Mouse (Mus musculus) embryonic facial prominence, embryonic 15.5 days (tissue): ENCODE results near the gene Jup. TPM values are rescaled to one million over a fixed set of nuclear protein-coding genes. Genes with fewer than 3 reads are reported as not detected.
"Not testable (repeated sequence)": the region's sequence is repeated elsewhere in the genome, so short reads cannot be mapped to it uniquely, and the experiment has no call there.

ENCODE experiments used
- ATAC-seq: fragments of 200-750 bp; cut with Nextera tagmentation; 2 replicates; pipeline ENCODE4 v1.8.0; 2017; ENCODE audit warnings: low read depth, moderate TSS enrichment; ENCODE audit not compliant: insufficient number of reproducible peaks, low FRiP score, low TSS enrichment
- H3K27ac ChIP-seq: fragments of 300-500 bp; sonication (generic); replicated peaks from 2 replicates; pipeline ENCODE4 v1.5.1; 2015; ENCODE audit warnings: mild to moderate bottlenecking, inconsistent platforms
- H3K27me3 ChIP-seq: fragments of 300-500 bp; sonication (generic); 2 replicates; pipeline ENCODE4 v1.6.1; 2015; ENCODE audit warnings: inconsistent platforms
- H3K36me3 ChIP-seq: fragments of 300-500 bp; sonication (generic); 2 replicates; pipeline ENCODE4 v1.6.1; 2015; ENCODE audit warnings: mild to moderate bottlenecking, inconsistent platforms
- H3K4me1 ChIP-seq: fragments of 300-500 bp; sonication (generic); 2 replicates; pipeline ENCODE4 v1.6.1; 2015; ENCODE audit warnings: inconsistent platforms
- H3K4me2 ChIP-seq: fragments of 300-500 bp; sonication (generic); replicated peaks from 2 replicates; pipeline ENCODE4 v1.6.1; 2015; ENCODE audit warnings: mild to moderate bottlenecking, inconsistent platforms
- H3K4me3 ChIP-seq: fragments of 300-500 bp; sonication (generic); replicated peaks from 2 replicates; pipeline ENCODE4 v1.5.1; 2015; ENCODE audit warnings: mild to moderate bottlenecking, inconsistent platforms
- H3K9ac ChIP-seq: fragments of 300-500 bp; sonication (generic); 2 replicates; pipeline ENCODE4 v1.6.1; 2015; ENCODE audit warnings: inconsistent platforms
- H3K9me3 ChIP-seq: fragments of 300-500 bp; sonication (generic); replicated peaks from 2 replicates; pipeline ENCODE4 v1.6.1; 2016; ENCODE audit warnings: inconsistent platforms
- WGBS: fragments of 180-500 bp; shearing (Covaris S2); methylation state at CpG from one replicate; pipeline ENCODE4 v1.1.7; 2015; 5-methylcytosine and 5-hydroxymethylcytosine counted together
- polyA plus RNA-seq: library from polyadenylated mRNA; unstranded; fragments of >200 nt; fragmentation: Nextera tagmentation; extraction: Ambion mirVana; gene quantifications from 2 replicates; pipeline ENCODE4 v1.2.1, GENCODE M21; 2015

Gene Jup
- polyA plus RNA-seq, 1 experiment from 2014 or later, result 256 TPM

DNA sequence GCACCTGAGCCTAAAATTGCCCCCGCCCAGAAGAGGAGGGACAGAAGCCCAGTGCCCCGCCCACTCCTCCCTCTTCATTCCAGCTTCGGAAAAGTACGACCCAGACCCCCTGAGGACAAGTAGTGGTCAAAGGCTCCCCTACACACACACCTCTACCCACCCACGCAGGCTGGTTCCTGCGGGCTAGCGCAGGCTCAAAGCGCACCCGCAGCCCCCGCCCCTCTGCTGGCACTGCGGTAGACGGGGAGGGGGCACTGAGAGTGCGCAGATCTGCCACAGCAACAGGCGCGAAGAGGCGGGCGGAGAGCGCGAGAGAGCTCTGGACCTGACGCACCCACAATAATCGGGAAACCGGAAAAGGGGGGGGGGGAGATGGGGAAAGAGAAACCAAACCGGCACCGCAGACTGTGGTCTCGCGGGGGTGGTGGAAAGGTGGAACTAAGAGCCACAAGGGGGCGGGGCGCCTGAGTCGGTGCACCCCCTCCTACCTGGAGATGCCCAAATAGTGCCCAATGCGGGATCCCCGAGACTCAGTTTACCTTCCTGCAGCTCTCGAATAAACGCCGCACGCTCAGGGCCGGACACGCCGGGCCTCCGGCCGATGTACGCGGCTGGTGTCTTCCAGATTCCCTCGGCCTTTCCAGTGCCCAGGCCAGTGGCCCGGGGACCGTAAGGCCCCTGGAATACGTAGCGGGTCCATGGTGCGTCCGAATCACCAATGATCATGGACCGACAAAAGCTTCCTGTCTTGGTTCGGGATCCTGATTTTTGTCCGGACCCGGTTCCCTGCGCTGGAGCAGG is 42.2 kb downstream of the Jup start:
- WGBS, result under 1% methylated on average over 54 of the region's 54 CpGs
- peak overlapping the region; percentile 98 for H3K4me2 ChIP-seq
- H3K9me3 ChIP-seq, result no peaks in the 10 kb centered on the region
- peak overlapping the region; percentile 61 for H3K4me3 ChIP-seq
- no peaks in the 10 kb centered on the region for H3K36me3 ChIP-seq
- H3K9ac ChIP-seq, result peak overlapping the region; percentile 35
- peaks cover 13% of the 10 kb centered on the region for H3K4me1 ChIP-seq
- peak; percentile 21 for ATAC-seq
- H3K27ac ChIP-seq, result no peak overlapping the region
- peaks cover 60% of the 10 kb centered on the region for H3K27me3 ChIP-seq

DNA sequence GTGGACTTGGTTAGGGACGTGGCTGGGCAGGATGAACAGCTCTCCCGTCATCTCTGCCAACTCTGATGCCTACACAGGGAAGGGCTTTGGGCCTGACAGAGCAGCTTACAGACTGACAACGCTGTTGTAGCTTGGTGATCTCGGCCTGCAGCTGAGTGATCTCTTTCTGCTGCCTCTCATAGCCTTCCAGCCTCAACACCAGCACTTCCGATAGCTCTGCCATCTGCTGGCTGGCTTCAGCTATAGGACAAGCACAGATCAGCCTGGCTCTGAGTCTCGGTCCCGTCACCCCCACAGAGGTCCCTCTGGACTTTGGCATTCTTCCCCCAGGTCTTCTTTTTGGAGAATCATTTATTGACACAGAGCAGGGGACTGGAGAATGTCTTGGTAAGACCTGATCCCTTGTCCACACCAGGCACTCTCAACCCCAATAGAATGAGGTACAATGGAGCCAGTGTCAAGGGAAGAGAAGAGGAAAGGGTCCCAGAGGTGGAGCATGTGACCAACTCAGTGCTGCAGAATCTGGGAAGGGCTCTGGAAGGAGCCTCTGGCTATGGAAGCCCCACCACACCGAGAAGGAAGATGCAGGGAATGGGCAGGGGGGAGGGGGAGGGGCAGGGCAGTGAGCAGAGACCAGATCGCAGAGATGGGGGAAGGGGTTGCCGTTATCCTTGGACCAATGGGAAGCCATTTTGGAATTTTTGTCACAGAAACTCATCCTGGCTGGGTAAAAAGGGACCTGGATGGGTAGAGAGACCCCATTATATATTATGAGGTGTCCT is 45.3 kb downstream of the Jup start:
- Histone ChIP-seq H3K36me3 (no peaks in the 10 kb centered on the region), H3K4me1 (peaks cover 16% of the 10 kb centered on the region), H3K9ac (no peak overlapping the region), H3K4me3 (no peak overlapping the region), H3K4me2 (no peak overlapping the region), H3K27ac (no peak overlapping the region), H3K9me3 (no peaks in the 10 kb centered on the region), H3K27me3 (peaks cover 46% of the 10 kb centered on the region)
- no peak for ATAC-seq
- 24% methylated on average over 10 of the region's 10 CpGs for WGBS

DNA sequence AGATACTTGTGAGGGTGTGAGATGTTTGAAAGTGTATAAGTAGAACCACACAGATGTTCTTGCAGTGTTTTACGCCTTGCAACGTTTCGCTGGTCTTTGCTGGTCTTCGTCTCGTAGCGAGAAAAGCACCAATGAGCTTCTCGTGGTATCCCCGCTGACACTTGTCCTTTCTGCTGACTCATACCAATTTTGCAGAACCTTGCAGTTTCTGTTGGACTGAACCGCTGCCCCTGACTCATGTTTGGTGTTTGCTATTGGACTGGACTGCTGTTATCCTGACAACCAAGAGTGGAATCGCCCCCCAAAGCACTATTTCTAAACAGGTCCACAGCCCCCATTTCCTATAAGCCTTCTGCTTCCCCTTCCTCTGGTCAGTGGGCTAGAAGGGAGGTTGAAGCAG is 53.3 kb downstream of the Jup start:
- no peak for ATAC-seq
- H3K36me3 ChIP-seq, result no peaks in the 10 kb centered on the region
- 87% methylated on average over 10 of the region's 10 CpGs for WGBS
- no peak overlapping the region for H3K27ac ChIP-seq
- H3K4me1 ChIP-seq, result peaks cover 3% of the 10 kb centered on the region; the same call in 1 of the 2 replicates
- H3K4me3 ChIP-seq, result no peak overlapping the region
- no peaks in the 10 kb centered on the region for H3K9me3 ChIP-seq
- H3K27me3 ChIP-seq, result no peaks in the 10 kb centered on the region
- no peak overlapping the region for H3K9ac ChIP-seq
- no peak overlapping the region for H3K4me2 ChIP-seq

DNA sequence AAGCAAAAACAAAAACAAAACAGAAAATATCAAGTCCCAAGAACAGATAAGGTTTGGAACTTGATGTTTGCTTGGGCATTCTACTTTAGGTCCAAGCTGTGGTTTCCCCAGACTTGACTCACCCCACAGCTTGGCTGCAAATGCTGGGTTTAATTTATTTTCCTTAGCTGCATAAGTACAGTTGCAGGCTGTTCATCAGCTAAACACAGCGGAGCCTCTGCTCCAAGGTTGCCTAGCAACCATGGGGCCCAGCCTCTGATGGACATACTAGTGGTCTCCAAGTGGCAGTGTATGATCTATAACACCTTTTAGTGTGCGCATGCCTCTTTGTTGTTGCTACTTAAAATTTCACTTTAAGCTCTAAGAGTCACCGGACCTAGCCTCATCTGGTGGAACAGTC is 61.8 kb downstream of the Jup start:
- H3K27ac ChIP-seq, result no peak overlapping the region
- no peak overlapping the region for H3K9ac ChIP-seq
- no peaks in the 10 kb centered on the region for H3K36me3 ChIP-seq
- no peak overlapping the region for H3K4me2 ChIP-seq
- no peaks in the 10 kb centered on the region for H3K27me3 ChIP-seq
- H3K4me3 ChIP-seq, result no peak overlapping the region
- ATAC-seq, result no peak
- WGBS, result 57% methylated on average over 3 of the region's 3 CpGs
- no peaks in the 10 kb centered on the region for H3K9me3 ChIP-seq
- peaks cover 3% of the 10 kb centered on the region; the same call in 1 of the 2 replicates for H3K4me1 ChIP-seq

DNA sequence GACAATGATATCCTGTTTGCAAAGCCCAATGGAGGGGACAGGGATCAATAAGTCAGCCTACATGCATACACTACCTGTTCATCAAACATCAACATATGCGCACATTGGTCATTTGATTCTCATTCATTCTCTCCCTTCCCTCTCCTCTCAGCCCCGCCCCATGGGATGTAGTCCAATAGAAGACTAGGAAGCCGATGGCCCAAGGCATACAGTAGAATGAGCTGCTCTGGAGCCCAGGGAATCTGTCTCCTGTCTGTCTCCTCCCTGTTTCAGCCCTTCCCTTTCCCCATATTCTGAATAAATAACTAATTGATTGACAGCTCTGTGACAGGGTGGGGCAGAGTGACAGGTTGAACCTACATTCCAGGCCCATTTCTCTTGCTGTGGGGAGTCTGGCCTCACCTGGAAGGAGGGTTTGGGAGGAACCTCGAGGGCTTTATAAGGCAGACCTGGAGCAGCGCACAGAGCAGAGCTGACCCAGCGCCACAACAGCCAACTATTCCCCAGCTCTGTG is 63.6 kb downstream of the Jup start, which contains the start of gene Gast:
TSS of gene Gast (plus strand) at position 464 of the 514 bp plus-strand sequence.
- Histone ChIP-seq H3K27me3 (no peaks in the 10 kb centered on the region), H3K4me2 (no peak within 1 kb of the TSS), H3K27ac (no peak within 1 kb of the TSS), H3K9ac (no peak within 1 kb of the TSS), H3K4me3 (no peak within 1 kb of the TSS), H3K36me3 (no peaks in the 10 kb centered on the region), H3K4me1 (peaks cover 3% of the 10 kb centered on the region; the same call in 1 of the 2 replicates), H3K9me3 (no peaks in the 10 kb centered on the region)
- no peak for ATAC-seq
- WGBS, result 75% methylated on average over 6 of the region's 6 CpGs

DNA sequence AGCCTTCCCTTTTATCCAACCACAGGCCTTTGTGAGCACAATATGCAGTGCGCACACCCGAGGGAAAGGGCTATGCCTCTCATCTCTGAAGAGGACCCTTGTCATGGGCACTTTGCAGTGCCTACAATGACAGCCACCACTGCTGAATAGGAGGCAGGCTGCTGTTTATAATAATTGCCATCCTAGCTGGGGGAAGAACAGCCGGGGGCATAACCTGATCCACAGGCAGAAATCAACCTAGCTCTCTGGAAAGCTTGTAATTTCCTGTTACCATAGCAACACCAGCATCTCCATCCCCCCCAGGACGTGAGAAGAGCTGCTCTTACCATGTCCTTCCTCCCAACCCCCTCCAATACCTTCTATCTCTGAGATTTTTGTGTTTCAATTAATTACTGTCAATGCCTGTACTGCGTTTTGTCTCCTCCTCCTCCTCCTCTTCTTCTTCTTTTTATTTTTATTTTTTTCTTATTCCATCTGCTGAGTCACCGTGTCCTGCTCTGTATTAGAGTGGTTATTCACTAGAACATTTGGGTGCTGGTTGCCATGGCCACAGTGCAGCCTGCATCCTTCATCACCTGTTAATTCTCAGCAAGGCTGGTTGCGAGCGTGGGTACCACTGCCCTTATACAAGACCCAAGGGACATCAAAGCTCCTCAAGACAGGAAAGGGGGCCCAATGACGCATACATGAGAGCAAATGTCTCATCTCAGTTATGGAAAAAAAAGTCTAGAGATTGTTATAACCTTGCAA is 64.6 kb downstream of the Jup start:
- Histone ChIP-seq H3K4me3 (no peak overlapping the region), H3K4me2 (no peak overlapping the region), H3K4me1 (peaks cover 3% of the 10 kb centered on the region; the same call in 1 of the 2 replicates), H3K27ac (no peak overlapping the region), H3K36me3 (no peaks in the 10 kb centered on the region), H3K27me3 (no peaks in the 10 kb centered on the region), H3K9me3 (no peaks in the 10 kb centered on the region), H3K9ac (no peak overlapping the region)
- no peak for ATAC-seq
- WGBS, result 45% methylated on average over 9 of the region's 9 CpGs

DNA sequence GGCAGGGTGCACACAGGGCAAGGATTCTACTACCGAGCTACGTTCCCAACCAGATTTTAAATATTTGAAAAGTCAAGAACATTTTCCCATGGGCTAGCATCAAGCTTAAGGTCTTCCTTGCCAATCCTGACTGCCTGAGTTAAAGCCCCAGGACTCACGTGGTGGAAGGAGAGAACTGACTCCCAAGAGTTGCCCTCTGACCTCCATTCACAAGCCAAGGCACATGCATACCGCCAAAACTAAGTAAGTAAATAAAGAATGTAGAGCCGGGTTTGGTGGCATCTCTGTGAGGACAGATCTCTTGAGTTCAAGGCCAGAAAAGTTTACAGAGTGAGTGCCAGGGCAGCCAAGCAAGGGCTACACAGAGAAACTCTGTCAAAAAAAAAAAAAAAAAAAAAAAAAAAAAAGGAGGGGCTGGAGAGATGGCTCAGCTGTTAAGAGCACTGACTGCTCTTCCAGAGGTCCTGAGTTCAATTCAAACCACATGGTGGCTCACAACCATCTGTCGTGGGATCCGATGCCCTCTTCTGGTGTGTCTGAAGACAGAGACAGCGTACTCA is 66.7 kb downstream of the Jup start:
- ATAC-seq, H3K27me3 ChIP-seq: not testable (repeated sequence)

DNA sequence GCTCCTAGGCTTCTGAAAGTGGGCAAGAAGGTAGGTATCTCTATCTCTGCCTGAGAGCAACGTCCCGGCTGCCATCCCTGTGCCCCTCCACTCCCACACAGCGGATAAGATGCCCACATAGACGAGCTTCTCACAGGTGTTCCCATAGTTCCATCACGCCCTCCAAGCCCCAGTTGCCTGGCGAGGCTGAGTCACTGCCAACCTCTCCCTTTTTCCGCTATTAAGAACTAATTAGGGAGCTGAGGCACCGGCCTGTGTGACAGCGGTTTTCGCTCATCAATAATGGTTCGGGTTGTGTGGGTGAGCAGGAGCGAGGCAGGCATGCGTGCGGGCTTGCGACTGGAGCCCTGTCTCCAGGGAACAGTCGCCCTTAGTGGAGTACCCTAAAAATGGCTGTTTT is 67.3 kb downstream of the Jup start:
- H3K4me2 ChIP-seq, result no peak overlapping the region
- no peak overlapping the region for H3K4me3 ChIP-seq
- H3K27me3 ChIP-seq, result no peaks in the 10 kb centered on the region
- ATAC-seq, result no peak
- H3K9me3 ChIP-seq, result no peaks in the 10 kb centered on the region
- H3K27ac ChIP-seq, result no peak overlapping the region
- H3K4me1 ChIP-seq, result no peaks in the 10 kb centered on the region
- H3K9ac ChIP-seq, result no peak overlapping the region
- no peaks in the 10 kb centered on the region for H3K36me3 ChIP-seq
- 57% methylated on average over 16 of the region's 16 CpGs for WGBS

More for the DNA sequence above, 66.7 kb downstream of the Jup start:
- H3K4me1 ChIP-seq, H3K9ac ChIP-seq, H3K4me2 ChIP-seq, H3K4me3 ChIP-seq, H3K9me3 ChIP-seq, H3K27ac ChIP-seq, H3K36me3 ChIP-seq: not testable (repeated sequence)
- 48% methylated on average over 8 of the region's 8 CpGs for WGBS

DNA sequence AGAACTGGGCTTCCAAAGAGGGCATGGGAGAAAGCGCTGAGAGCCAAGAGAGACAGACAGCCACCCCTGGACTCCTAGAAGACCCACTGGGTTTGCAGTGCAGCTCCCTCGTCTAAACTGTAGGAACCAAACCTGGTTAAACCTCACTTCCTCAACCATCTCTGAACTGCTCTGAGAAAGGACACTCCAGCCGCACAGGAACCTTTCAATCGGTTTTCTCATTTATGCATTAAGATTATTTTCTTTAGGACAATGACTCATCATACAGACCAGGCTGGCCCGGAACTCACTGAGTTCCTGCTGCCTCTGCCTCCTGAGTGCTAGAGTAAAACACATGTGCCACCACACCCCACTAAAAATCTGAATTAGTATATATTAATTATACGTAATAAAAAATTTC is 69.8 kb downstream of the Jup start:
- H3K4me2 ChIP-seq, result no peak overlapping the region
- 84% methylated on average over 6 of the region's 6 CpGs for WGBS
- no peak overlapping the region for H3K4me3 ChIP-seq
- no peaks in the 10 kb centered on the region for H3K27me3 ChIP-seq
- no peaks in the 10 kb centered on the region for H3K9me3 ChIP-seq
- no peak overlapping the region for H3K27ac ChIP-seq
- no peaks in the 10 kb centered on the region; the same call in 1 of the 2 replicates for H3K36me3 ChIP-seq
- H3K9ac ChIP-seq, result no peak overlapping the region
- ATAC-seq, result no peak
- H3K4me1 ChIP-seq, result no peaks in the 10 kb centered on the region

DNA sequence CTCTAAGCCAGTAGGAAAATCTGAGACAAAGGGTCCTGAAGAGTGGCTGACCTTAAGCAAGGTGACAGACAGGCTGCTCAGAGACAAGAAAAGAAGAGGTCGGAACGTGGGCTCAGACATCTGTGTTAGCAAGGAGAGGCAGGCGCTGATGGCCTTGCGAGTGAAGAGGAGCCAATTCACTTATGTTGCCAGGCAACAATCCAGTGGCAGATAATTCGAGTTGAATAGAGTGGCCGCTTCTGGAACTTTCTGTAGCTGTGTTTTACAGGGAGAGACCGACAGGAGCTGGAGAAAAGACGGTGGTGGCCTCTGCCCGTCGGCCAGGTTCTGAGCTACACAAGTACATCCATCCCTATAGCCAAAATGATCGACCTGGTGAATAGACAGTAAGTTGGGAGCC is 70.2 kb downstream of the Jup start:
- Histone ChIP-seq H3K4me1 (no peaks in the 10 kb centered on the region), H3K36me3 (peaks cover 4% of the 10 kb centered on the region), H3K4me3 (no peak overlapping the region), H3K27me3 (no peaks in the 10 kb centered on the region), H3K4me2 (no peak overlapping the region), H3K9me3 (no peaks in the 10 kb centered on the region), H3K9ac (no peak overlapping the region), H3K27ac (no peak overlapping the region)
- ATAC-seq, result no peak
- 78% methylated on average over 11 of the region's 11 CpGs for WGBS
